Mouse (Mus musculus) embryonic fibroblast, embryonic 13.5 days (primary cell): ENCODE measurements around the gene Rbm20.

Experiments
- CTCF ChIP-seq: IDR thresholded peaks from 2 replicates; pipeline ENCODE4 v1.5.1; 2011; ENCODE audit warnings: mild to moderate bottlenecking, control low read depth, low read length, moderate library complexity, borderline replicate concordance; ENCODE audit not compliant: insufficient read depth
- POLR2A ChIP-seq: IDR thresholded peaks from 2 replicates; pipeline ENCODE4 v1.6.1; 2011; ENCODE audit warnings: low read depth, mild to moderate bottlenecking, control low read depth, low read length, moderate library complexity

DNA sequence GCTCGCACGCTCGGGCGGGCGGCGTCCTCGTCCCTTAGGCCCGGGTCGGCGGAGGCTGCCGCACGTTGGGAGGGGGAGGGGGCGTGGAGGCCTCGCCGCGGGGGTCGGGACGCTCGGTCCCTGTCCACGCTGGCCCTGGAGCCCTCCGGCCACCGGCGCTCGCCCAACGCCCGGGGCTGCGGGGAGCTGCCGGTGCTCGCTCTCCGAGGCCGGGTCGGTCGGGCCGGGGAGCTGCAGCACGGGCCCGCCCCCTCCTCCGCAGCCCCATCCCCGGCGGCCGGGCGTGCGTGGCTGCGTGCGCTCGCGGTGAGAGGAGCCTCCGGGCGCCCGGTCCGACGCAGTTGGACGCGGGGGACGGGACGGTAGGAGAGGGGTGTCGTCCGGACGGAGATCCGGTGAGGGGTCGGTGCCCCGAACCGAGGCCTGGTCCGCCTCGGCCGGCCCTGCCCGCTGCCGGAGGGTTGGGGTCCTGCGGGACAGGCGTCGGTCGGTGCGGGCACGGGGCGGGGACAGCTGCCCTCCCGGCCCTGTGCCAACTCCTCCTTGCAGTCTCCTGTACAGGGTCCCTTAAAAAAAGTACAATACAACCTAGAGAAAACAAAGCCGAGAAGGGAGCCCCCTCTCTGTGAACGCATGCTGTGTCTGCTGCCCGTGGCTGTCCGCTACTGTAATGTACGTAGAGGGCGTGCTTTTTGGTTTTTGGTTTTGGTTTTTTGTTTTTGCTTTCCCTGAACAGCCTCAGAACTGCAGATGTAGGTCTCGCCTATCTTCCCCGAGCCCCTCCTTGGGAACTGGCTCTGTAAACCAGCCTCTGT is 226.6 kb downstream of the Rbm20 start:
- TF ChIP-seq POLR2A (no peak), CTCF (peak; percentile 43; the same call in 1 of the 2 replicates)
